ENCODE assay signal across 19 mouse cellular contexts in the genomic region with DNA sequence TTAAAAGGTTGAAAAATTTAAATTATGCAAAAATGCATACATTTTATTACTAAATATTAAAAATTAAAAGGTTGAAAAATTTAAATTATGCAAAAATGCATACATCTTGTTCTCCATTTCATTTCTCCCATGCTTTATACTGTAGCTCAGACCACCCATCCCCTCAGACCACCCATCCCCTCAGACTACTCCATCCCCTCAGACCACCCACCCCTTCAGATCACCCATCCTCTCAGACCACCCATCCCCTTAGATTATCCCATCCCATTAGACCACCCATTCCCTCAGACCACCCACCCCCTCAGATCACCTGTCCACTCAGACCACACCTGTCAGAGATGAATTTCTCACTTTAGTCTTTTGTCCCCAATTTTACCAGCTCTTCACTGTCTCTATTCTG. TPM values are rescaled to one million over a fixed set of nuclear protein-coding genes. Genes with fewer than 3 reads are reported as not detected.
"Had no signal": no experiment of that assay in that cellular context is flagged by ENCODE, and none has a peak within 500 bp of the region (broad histone marks: within the 10 kb centered on the region; RNA-seq: fewer than 3 reads in every experiment).

No protein-coding gene starts in this region.

- DNase-seq: kidney, adult 18-20 months; kidney, adult 9 months; kidney, postnatal 14 days; kidney, postnatal 4 days; left cerebral cortex, postnatal 4 days; liver, postnatal 0 days; lung, embryonic 14.5 days; thymus, adult 18-20 months; thymus, postnatal 36 days had no signal

- H3K9me3 ChIP-seq: limb, embryonic 12.5 days; limb, embryonic 15.5 days; neural tube, embryonic 12.5 days had no signal

- H3K27ac ChIP-seq: limb, embryonic 12.5 days; limb, embryonic 15.5 days; liver, embryonic 14.5 days; macrophage; neural tube, embryonic 12.5 days had no signal

- H3K27me3 ChIP-seq: limb, embryonic 12.5 days; limb, embryonic 15.5 days; neural tube, embryonic 12.5 days had no signal

- H3K9ac ChIP-seq: limb, embryonic 12.5 days; limb, embryonic 15.5 days; liver, embryonic 14.5 days; liver, postnatal 0 days; lung, embryonic 14.5 days; neural tube, embryonic 12.5 days had no signal

- H3K4me2 ChIP-seq: limb, embryonic 12.5 days; limb, embryonic 15.5 days; liver, embryonic 11.5 days; lung, embryonic 14.5 days; neural tube, embryonic 12.5 days had no signal

- H3K4me3 ChIP-seq: limb, embryonic 12.5 days; limb, embryonic 15.5 days; neural tube, embryonic 12.5 days had no signal

- H3K36me3 ChIP-seq: limb, embryonic 12.5 days; limb, embryonic 15.5 days; neural tube, embryonic 12.5 days had no signal

- H3K4me1 ChIP-seq: limb, embryonic 12.5 days; limb, embryonic 15.5 days; neural tube, embryonic 12.5 days had no signal

- ATAC-seq: liver, postnatal 0 days; lung, postnatal 0 days had no signal

RNA-seq across cellular contexts. Expression of gene Vip, which starts 58.4 kb away (rescaled TPM):
- total RNA-seq: megakaryocyte, adult 5-6 weeks had no signal
- polyA plus RNA-seq: limb, embryonic 12.5 days; limb, embryonic 15.5 days; liver, embryonic 11.5 days; liver, embryonic 14.5 days; liver, postnatal 0 days; macrophage; spleen, adult 2 months; testis, adult 2 months had no signal
